Mouse (Mus musculus): ENCODE data around the gene Zfp91. TPM values are rescaled to one million over a fixed set of nuclear protein-coding genes. Genes with fewer than 3 reads are reported as not detected.

The Zfp91 gene
- total RNA-seq, 2 experiments from 2014 or later: 140 TPM

Other genes with a start within 250 kb of the Zfp91 start
- gene Gm4952, start 196.2 kb downstream of the Zfp91 start, total RNA-seq (2015; ENCODE audit: low replicate concordance): not detected in 2 replicates
- gene Gm4952, start 196.2 kb downstream of the Zfp91 start, total RNA-seq (2017; ENCODE audit: low replicate concordance): not detected in 2 replicates
- gene Glyat, start 162.8 kb downstream of the Zfp91 start, total RNA-seq (2015; ENCODE audit: low replicate concordance): not detected in 2 replicates
- gene Glyat, start 162.8 kb downstream of the Zfp91 start, total RNA-seq (2017; ENCODE audit: low replicate concordance): 5.3 TPM in 1 of 2 replicates, not detected in the other
- gene Olfr1442, start 125.7 kb downstream of the Zfp91 start, total RNA-seq (2015; ENCODE audit: low replicate concordance): not detected in 2 replicates
- gene Olfr1442, start 125.7 kb downstream of the Zfp91 start, total RNA-seq (2017; ENCODE audit: low replicate concordance): 0.23 TPM in 1 of 2 replicates, not detected in the other
- gene Olfr1443, start 118.0 kb downstream of the Zfp91 start, total RNA-seq (2015; ENCODE audit: low replicate concordance): not detected in 2 replicates
- gene Olfr1443, start 118.0 kb downstream of the Zfp91 start, total RNA-seq (2017; ENCODE audit: low replicate concordance): not detected in 2 replicates
- gene Keg1, start 100.3 kb downstream of the Zfp91 start, total RNA-seq (2015; ENCODE audit: low replicate concordance): not detected in 2 replicates
- not detected in 2 replicates for gene Keg1, start 100.3 kb downstream of the Zfp91 start, total RNA-seq (2017; ENCODE audit: low replicate concordance)
- 6.7 and 20.2 TPM in 2 replicates for gene Cntf, start 30.5 kb downstream of the Zfp91 start, total RNA-seq (2015; ENCODE audit: low replicate concordance)
- 3.6 and 5.0 TPM in 2 replicates for gene Cntf, start 30.5 kb downstream of the Zfp91 start, total RNA-seq (2017; ENCODE audit: low replicate concordance)
- gene Lpxn, start 67 bp upstream of the Zfp91 start, total RNA-seq (2015; ENCODE audit: low replicate concordance): 0.84 and 2.9 TPM in 2 replicates
- 1.3 and 3.2 TPM in 2 replicates for gene Lpxn, start 67 bp upstream of the Zfp91 start, total RNA-seq (2017; ENCODE audit: low replicate concordance)
- not detected in 2 replicates for gene Gm5244, start 50.6 kb upstream of the Zfp91 start, total RNA-seq (2015; ENCODE audit: low replicate concordance)
- gene Gm5244, start 50.6 kb upstream of the Zfp91 start, total RNA-seq (2017; ENCODE audit: low replicate concordance): not detected in 2 replicates
- gene Olfr1444, start 61.2 kb upstream of the Zfp91 start, total RNA-seq (2015; ENCODE audit: low replicate concordance): not detected in 2 replicates
- not detected in 2 replicates for gene Olfr1444, start 61.2 kb upstream of the Zfp91 start, total RNA-seq (2017; ENCODE audit: low replicate concordance)
- gene Olfr1445, start 87.7 kb upstream of the Zfp91 start, total RNA-seq (2015; ENCODE audit: low replicate concordance): not detected in 2 replicates
- gene Olfr1445, start 87.7 kb upstream of the Zfp91 start, total RNA-seq (2017; ENCODE audit: low replicate concordance): not detected in 2 replicates
- not detected in 2 replicates for gene Olfr1446, start 97.4 kb upstream of the Zfp91 start, total RNA-seq (2015; ENCODE audit: low replicate concordance)
- gene Olfr1446, start 97.4 kb upstream of the Zfp91 start, total RNA-seq (2017; ENCODE audit: low replicate concordance): not detected in 2 replicates
- gene Olfr1447, start 107.6 kb upstream of the Zfp91 start, total RNA-seq (2015; ENCODE audit: low replicate concordance): not detected in 2 replicates
- gene Olfr1447, start 107.6 kb upstream of the Zfp91 start, total RNA-seq (2017; ENCODE audit: low replicate concordance): not detected in 2 replicates
- not detected in 2 replicates for gene Olfr1448, start 128.3 kb upstream of the Zfp91 start, total RNA-seq (2015; ENCODE audit: low replicate concordance)
- not detected in 2 replicates for gene Olfr1448, start 128.3 kb upstream of the Zfp91 start, total RNA-seq (2017; ENCODE audit: low replicate concordance)
- gene Olfr1449, start 134.7 kb upstream of the Zfp91 start, total RNA-seq (2015; ENCODE audit: low replicate concordance): not detected in 2 replicates
- not detected in 2 replicates for gene Olfr1449, start 134.7 kb upstream of the Zfp91 start, total RNA-seq (2017; ENCODE audit: low replicate concordance)
- not detected in 2 replicates for gene Olfr1450, start 154.1 kb upstream of the Zfp91 start, total RNA-seq (2015; ENCODE audit: low replicate concordance)
- not detected in 2 replicates for gene Olfr1450, start 154.1 kb upstream of the Zfp91 start, total RNA-seq (2017; ENCODE audit: low replicate concordance)
- not detected in 2 replicates for gene Olfr1451, start 198.9 kb upstream of the Zfp91 start, total RNA-seq (2015; ENCODE audit: low replicate concordance)
- gene Olfr1451, start 198.9 kb upstream of the Zfp91 start, total RNA-seq (2017; ENCODE audit: low replicate concordance): not detected in 2 replicates
- not detected in 2 replicates for gene Olfr1453, start 232.2 kb upstream of the Zfp91 start, total RNA-seq (2015; ENCODE audit: low replicate concordance)
- not detected in 2 replicates for gene Olfr1453, start 232.2 kb upstream of the Zfp91 start, total RNA-seq (2017; ENCODE audit: low replicate concordance)

Measured in erythroid progenitor cell, adult 5-6 weeks (primary cell).